Comparison of ENCODE assay signal across 8 mouse cellular contexts in the genomic region with DNA sequence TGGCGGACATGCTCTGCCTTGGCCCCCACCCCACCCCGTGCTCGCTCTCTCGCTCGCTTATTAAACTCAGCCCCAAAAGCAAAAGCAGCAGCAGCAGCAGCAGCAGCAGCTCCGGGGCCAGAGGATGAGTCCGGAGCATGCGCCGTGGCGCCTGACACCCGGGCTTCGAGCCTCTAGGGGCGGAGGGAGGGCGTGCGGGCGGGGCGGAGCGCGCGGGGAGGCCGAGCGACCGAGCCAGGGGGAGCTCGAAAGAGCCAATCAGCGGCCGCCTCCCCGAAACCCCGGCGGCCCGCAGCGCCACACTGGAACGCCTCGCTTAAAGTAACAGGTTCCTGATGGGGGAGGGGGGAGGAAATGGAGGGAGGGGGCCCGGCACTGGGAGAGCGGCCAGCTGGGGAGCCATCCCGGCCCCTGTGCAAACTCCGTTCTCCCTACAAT. TPM values are rescaled to one million over a fixed set of nuclear protein-coding genes. Genes with fewer than 3 reads are reported as not detected.
DNase-seq lines count a peak whose midpoint lies in the region; ATAC-seq and TF ChIP-seq lines count a peak whose summit lies in the region.

TSS of gene Mllt3 (minus strand) at position 149 of the 438 bp plus-strand sequence.

- ATAC-seq in erythroblast, adult 5-6 weeks (replicated peaks; ENCODE audit: low FRiP score, poor library complexity, severe bottlenecking) = peak; percentile 96
- peak; percentile 94 for ATAC-seq in heart, embryonic 11.5 days (replicated peaks; ENCODE audit: insufficient number of reproducible peaks, low FRiP score, low TSS enrichment)
- peak; percentile 96 for ATAC-seq in kidney, embryonic 16.5 days (ENCODE audit: low FRiP score, low TSS enrichment)

- H3K79me2 ChIP-seq in liver, adult 2 months (ENCODE audit: control insufficient read depth, insufficient read depth, low read length) = no peaks in the 10 kb centered on the region
- no peaks in the 10 kb centered on the region for H3K79me2 ChIP-seq in myocyte (ENCODE audit: control insufficient read depth, insufficient read depth)

- no peaks in the 10 kb centered on the region for H3K9me3 ChIP-seq in heart, embryonic 11.5 days (replicated peaks; ENCODE audit: control insufficient read depth, low read length)
- no peaks in the 10 kb centered on the region for H3K9me3 ChIP-seq in kidney, embryonic 16.5 days (ENCODE audit: low read length)

- no peak for TF ChIP-seq CTCF in liver, adult 2 months (IDR thresholded peaks at IDR 0.05; ENCODE audit: low read depth, low read length)

- H3K9ac ChIP-seq in heart, embryonic 11.5 days (ENCODE audit: low read depth, low read length) = peak within 1 kb of the TSS; percentile 88
- H3K9ac ChIP-seq in kidney, embryonic 16.5 days (replicated peaks; ENCODE audit: low read length) = peak within 1 kb of the TSS; percentile 87
- H3K9ac ChIP-seq in liver, adult 2 months (ENCODE audit: low read depth, low read length) = peak within 1 kb of the TSS; percentile 84

- peak within 1 kb of the TSS; percentile 95 for H3K4me2 ChIP-seq in heart, embryonic 11.5 days
- H3K4me2 ChIP-seq in kidney, embryonic 16.5 days (replicated peaks; ENCODE audit: low read depth, low read length) = peak within 1 kb of the TSS; percentile 97
- H3K4me2 ChIP-seq in myocyte (ENCODE audit: low read depth) = peak within 1 kb of the TSS; percentile 89

- H3K27ac ChIP-seq in heart, embryonic 11.5 days (ENCODE audit: low read depth, low read length) = peak within 1 kb of the TSS; percentile 96
- peak within 1 kb of the TSS; percentile 93 for H3K27ac ChIP-seq in kidney, embryonic 16.5 days (ENCODE audit: low read length)
- no peak within 1 kb of the TSS for H3K27ac ChIP-seq in liver, adult 2 months (replicated peaks; ENCODE audit: insufficient read depth, low read depth, low read length)

- H3K4me1 ChIP-seq in heart, embryonic 11.5 days (ENCODE audit: control insufficient read depth, insufficient read depth, low read length) = peaks cover 6% of the 10 kb centered on the region
- peaks cover 23% of the 10 kb centered on the region for H3K4me1 ChIP-seq in kidney, embryonic 16.5 days (ENCODE audit: insufficient read depth, low read length)
- peaks cover 6% of the 10 kb centered on the region; the same call in 1 of the 2 replicates for H3K4me1 ChIP-seq in liver, adult 2 months (ENCODE audit: control insufficient read depth, insufficient read depth, low read length)

- peak within 1 kb of the TSS; percentile 90 for H3ac ChIP-seq in myocyte (ENCODE audit: control insufficient read depth, insufficient read length)

- peak; percentile 39; the same call in 1 of the 2 replicates for TF ChIP-seq POLR2A in liver, adult 2 months (IDR thresholded peaks at IDR 0.05; ENCODE audit: extremely low read depth, insufficient read depth, low read length)
- peak; percentile 50 for TF ChIP-seq POLR2A in myocyte (IDR thresholded peaks at IDR 0.05; ENCODE audit: insufficient read length, low read depth)

- peak within 1 kb of the TSS; percentile 90 for H3K4me3 ChIP-seq in heart, embryonic 11.5 days (ENCODE audit: low read depth, low read length)
- peak within 1 kb of the TSS; percentile 73 for H3K4me3 ChIP-seq in kidney, embryonic 16.5 days (ENCODE audit: low read length)
- peak within 1 kb of the TSS; percentile 85 for H3K4me3 ChIP-seq in liver, adult 2 months (ENCODE audit: insufficient read depth, low read depth, low read length)
- H3K4me3 ChIP-seq in myocyte = peak within 1 kb of the TSS; percentile 79

- DNase-seq in B cell, adult 2 months = peak; percentile 95
- DNase-seq in brain, adult 2 months (ENCODE audit: low read depth, low spot score) = peak; percentile 98
- peak; percentile 78 for DNase-seq in liver, adult 2 months (ENCODE audit: extremely low read depth, low read depth, low spot score)
- peak; percentile 97 for DNase-seq in splenic B cell, adult 2 months (ENCODE audit: low read depth, low spot score)

- under 1% methylated on average over 37 of the region's 37 CpGs for WGBS in heart, embryonic 11.5 days (ENCODE audit: insufficient replicate concordance)
- WGBS in kidney, embryonic 16.5 days = 1% methylated on average over 34 of the region's 37 CpGs
- WGBS in liver, adult 2 months = under 1% methylated on average over 37 of the region's 37 CpGs

- H3K36me3 ChIP-seq in heart, embryonic 11.5 days (ENCODE audit: control insufficient read depth, insufficient read depth, low read length) = peaks cover 2% of the 10 kb centered on the region; the same call in 1 of the 2 replicates
- 0 out of 2 replicates have a peak, but pooled peaks cover 7% of the 10 kb centered on the region for H3K36me3 ChIP-seq in kidney, embryonic 16.5 days (ENCODE audit: insufficient read depth, low read length)
- H3K36me3 ChIP-seq in liver, adult 2 months (ENCODE audit: control insufficient read depth, insufficient read depth, low read length) = no peaks in the 10 kb centered on the region
- no peaks in the 10 kb centered on the region for H3K36me3 ChIP-seq in myocyte (ENCODE audit: control insufficient read depth, insufficient read depth)
- no peaks in the 10 kb centered on the region for H3K36me3 ChIP-seq in splenic B cell, adult 2 months (ENCODE audit: control insufficient read depth, insufficient read depth, low read length, poor library complexity, severe bottlenecking)

- no peaks in the 10 kb centered on the region for H3K27me3 ChIP-seq in heart, embryonic 11.5 days (ENCODE audit: control insufficient read depth, insufficient read depth, low read length)
- peaks cover 6% of the 10 kb centered on the region for H3K27me3 ChIP-seq in kidney, embryonic 16.5 days (ENCODE audit: insufficient read depth, low read length)
- peaks cover 2% of the 10 kb centered on the region; the same call in 1 of the 2 replicates for H3K27me3 ChIP-seq in liver, adult 2 months (ENCODE audit: control insufficient read depth, insufficient read depth, low read length)
- no peaks in the 10 kb centered on the region for H3K27me3 ChIP-seq in myocyte (ENCODE audit: control insufficient read depth, insufficient read depth, insufficient read length)
- no peaks in the 10 kb centered on the region; the same call in 1 of the 2 replicates for H3K27me3 ChIP-seq in splenic B cell, adult 2 months (ENCODE audit: control insufficient read depth, insufficient read depth, low read length, poor library complexity, severe bottlenecking)

TF ChIP-seq in myocyte, 11 proteins besides CTCF, POLR2A, EP300 and RAD21:
- no peak for TF ChIP-seq POLR2AphosphoS2 (IDR thresholded peaks at IDR 0.05; ENCODE audit: insufficient read length, low read depth)
- TF ChIP-seq MYOG (IDR thresholded peaks at IDR 0.05; ENCODE audit: control insufficient read depth in 1 of 3, insufficient read depth in 1 of 3, insufficient read length in 2 of 3, low read depth in 2 of 3) = peak in 1 of 3 experiments; percentile 2

RNA-seq across cellular contexts. Expression of gene Mllt3, which starts in this region (rescaled TPM):
- total RNA-seq in erythroblast, adult 5-6 weeks (2015; ENCODE audit: low replicate concordance) = 84.9 and 85.9 TPM in 2 replicates
- total RNA-seq in erythroblast, adult 5-6 weeks (2017; ENCODE audit: low replicate concordance) = 93.2 and 111 TPM in 2 replicates
- 62.5 and 67.6 TPM in 2 replicates for polyA plus RNA-seq in heart, embryonic 11.5 days (2014; fragmentation: Nextera tagmentation; extraction: Ambion mirVana)
- polyA plus RNA-seq in kidney, embryonic 16.5 days (2015; fragmentation: Nextera tagmentation; extraction: Ambion mirVana) = 27.5 and 34.8 TPM in 2 replicates
- total RNA-seq in liver, adult 2 months (2014; rRNA removed) = 2.6 and 3.0 TPM in 2 replicates
- 0.62 and 1.2 TPM in 2 replicates for polyA plus RNA-seq in liver, adult 2 months (2012; rRNA removed)
- polyA plus RNA-seq in myocyte (2012; fragmentation: generic; extraction: Trizol) = 15.7 TPM

Comparison
In these comparisons a context has a peak if more than half of its experiments do, and no peak if none do; other contexts are left out.
1. RNA of gene Mllt3 (total RNA-seq): 84.9 to 111 TPM in erythroblast, adult 5-6 weeks; 2.6 to 3.0 TPM in liver, adult 2 months; every median in the first group is over 10 times any median in the second.
2. Peak in every context shown above with its lines, with median percentiles within 50 percentile points of each other: DNase-seq, ATAC-seq, H3K4me2 ChIP-seq, H3K4me3 ChIP-seq and H3K9ac ChIP-seq.